Mouse (Mus musculus): Measurements from ENCODE around the gene Dscam. TPM values are rescaled to one million over a fixed set of nuclear protein-coding genes. Genes with fewer than 3 reads are reported as not detected.

Dscam gene
- 0.10 to 0.27 TPM (median 0.17 TPM) in 4 replicates for total RNA-seq (2023; ENCODE audit: inconsistent age)

DNA sequence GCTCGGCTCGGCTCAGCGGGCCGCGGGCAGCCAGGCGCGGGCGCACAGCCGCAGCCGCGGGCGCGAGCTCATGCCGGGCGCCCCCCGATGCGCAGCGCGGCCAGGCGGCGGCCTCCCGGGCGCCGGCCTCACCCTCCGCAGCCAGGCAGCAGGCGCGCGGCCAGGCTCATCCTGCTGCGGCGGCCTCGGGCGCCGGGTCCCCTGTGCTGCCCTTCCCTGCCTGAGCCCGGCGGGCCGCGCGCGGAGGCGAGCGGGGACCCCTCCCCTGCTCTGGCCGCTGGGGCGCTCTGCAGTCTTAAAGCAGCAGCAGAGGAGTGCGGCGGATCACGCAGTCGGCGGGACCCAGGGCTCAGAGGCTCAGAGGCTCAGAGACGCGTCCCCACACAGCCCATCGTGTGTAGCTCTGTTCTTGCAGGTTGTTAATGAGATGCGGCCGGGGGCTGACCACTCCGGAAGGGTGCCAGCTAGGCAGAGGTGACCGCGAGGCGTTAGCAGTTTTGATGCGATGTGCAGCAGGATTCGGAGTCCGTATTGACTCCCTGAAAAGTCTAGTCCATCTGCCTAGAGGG lies at the start of gene Dscam:
Dscam (minus strand) TSS at position 240 of the 569 bp plus-strand sequence.

Other genes starting within 250 kb of the Dscam start
- 0.69 TPM in 1 of 4 replicates, not detected in the others for gene Bace2, start 186.0 kb upstream of the Dscam start, total RNA-seq (2023; ENCODE audit: inconsistent age)

Measured in B cell, adult (primary cell).